Mouse (Mus musculus): Measurements from ENCODE around the gene Slc8a2.

- TF ChIP-seq CTCF (conservative IDR thresholded peaks at IDR 0.05; ENCODE audit: insufficient read depth, insufficient read length, low read depth, low read length) (no peak), POLR2A (IDR thresholded peaks at IDR 0.05; ENCODE audit: low read depth, low read length) (no peak)
Observed at GRCm38 (mm10) chr7:16196616-16197015, 67.0 kb downstream of the Slc8a2 start.
